Mouse (Mus musculus) cerebellum, adult 11-12 months (tissue): ENCODE results near the gene Fam129b.

ENCODE experiments used
- DNase-seq: peaks from one replicate; pipeline ENCODE4 v3.0.0; 2022

The Fam129b gene

DNA sequence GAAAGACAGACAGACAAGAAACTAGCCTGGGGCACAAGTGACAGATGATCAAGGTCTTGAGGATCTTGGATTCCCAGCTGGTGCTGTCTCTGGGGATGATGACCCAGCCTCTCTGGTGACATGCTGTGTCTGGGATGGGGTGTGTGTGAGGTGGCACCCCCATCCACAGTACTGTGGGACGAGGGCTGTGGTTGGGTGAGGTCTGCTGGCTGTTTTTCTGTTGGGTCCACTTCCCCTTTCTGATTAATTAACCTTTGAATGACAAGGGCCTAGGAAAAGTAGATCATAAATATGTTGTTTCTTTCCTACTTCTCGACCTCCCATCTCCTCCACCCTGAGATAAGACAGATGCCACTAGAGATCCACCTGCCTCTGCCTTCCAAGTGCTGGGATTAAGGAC is 18.2 kb downstream of the Fam129b start:
- DNase-seq = no peak

DNA sequence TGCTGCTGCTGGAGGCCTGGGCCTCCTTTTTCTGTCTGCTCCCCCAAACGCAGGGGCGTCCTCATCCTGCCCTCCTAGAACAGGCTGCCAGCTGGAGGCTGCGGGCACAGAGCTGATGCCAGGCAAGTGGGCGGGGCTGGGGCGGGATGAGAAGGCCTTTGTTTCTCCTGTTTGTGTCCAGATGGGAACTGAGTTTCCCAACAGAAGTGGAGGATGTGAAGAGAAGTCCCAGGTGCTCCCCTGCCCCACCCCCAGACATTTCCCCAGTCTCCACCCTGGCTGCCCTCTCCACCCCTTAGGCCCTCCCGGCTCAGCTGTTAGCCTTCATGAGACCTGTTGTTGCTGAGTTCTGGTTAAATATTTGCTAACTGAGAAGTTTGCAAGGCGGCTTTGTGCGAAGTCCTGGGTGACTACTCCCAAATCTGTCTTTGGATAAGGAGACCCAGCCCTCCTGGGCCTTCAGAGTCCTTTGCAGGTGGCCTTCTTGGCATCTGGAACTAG is 19.7 kb downstream of the Fam129b start:
- DNase-seq = no peak

- DNase-seq = no peak
Measured at GRCm38 (mm10) chr2:32896507-32897147, 20.7 kb downstream of the Fam129b start.

- DNase-seq = no peak
Measured at GRCm38 (mm10) chr2:32898983-32899382, 23.1 kb downstream of the Fam129b start.

DNA sequence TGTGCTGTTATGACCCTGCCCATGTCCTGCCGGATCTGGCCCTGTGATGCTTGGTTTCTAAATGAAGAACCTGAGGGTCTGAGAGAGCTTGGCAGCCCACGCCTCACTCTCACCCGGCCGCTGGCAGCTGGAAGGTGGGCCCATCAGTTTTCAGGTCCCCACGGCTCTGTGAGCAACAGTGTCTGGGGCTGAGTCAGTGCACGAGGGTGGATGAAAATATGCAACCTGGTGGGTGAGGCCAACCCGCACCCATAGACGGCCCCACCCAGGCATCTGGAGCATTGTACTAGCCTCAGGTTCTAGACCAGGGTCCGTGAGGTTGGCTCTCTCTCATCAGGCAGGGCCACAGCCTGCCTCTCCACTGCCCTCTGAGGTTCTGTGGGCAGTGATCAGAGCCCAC is 26.2 kb downstream of the Fam129b start:
- DNase-seq = no peak

DNA sequence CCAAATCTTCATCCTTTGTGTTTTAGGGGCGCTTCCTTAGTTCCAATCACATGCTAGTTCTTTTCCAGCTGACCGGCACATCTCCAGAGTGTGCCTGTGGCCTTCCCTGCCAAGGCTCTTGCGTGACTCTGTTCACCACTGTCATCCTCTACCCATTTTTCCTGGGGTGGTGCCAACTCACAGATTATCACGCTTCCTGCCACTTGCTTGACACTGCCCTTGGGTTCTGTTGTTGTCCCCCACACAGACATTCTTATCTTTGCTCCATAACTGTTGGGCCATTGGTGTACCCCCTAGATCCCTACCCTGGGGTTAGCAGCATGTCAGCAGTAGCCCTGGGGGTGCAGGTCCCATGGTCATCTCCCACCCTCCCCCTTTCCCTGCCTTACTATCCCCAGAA is 27.6 kb downstream of the Fam129b start:
- no peak for DNase-seq

DNA sequence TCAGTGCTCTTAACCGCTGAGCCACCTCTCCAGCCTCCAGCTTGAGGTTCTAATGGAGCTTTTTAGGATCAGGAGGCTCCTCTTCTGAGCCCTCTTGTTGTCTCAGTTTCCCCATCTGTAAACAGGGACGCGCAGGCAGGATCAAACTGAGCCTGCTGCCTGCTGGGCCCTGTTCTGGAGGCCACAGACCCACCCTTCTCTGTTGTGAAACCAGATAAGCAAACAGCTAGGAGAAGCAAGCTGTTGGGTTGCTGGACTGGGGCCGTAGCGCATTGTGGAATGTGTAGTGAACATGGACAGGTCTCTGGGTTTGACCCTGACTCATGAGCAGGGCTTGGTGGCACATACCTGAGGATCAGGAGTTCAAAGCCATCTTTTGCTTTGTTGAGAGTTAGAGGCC is 28.7 kb downstream of the Fam129b start:
- no peak for DNase-seq

- DNase-seq = no peak
Measured at GRCm38 (mm10) chr2:32905297-32905696, 29.4 kb downstream of the Fam129b start.

DNA sequence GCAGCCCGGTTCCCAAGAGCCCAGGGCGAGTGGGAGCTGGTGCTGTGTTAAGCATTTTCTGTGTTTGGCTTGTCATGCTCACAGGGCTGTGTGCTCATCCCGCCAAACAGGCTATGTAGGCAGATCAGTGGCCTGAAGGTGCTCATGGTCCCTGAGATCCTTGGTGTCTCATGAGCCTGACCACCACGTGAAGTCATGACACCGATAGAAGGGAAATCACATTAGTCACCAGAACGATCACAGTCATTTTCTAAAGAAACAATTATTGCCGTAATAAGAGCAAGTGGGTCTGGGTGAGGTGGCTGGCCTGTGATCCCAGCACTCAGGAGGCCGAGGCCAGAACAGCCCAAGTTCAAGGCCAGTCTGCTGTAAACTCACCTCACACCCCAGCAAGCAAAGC is 31.5 kb downstream of the Fam129b start:
- DNase-seq = no peak

GRCm38 (mm10) chr2:32908272-32908671 is 32.4 kb downstream of the Fam129b start:
- no peak for DNase-seq

DNA sequence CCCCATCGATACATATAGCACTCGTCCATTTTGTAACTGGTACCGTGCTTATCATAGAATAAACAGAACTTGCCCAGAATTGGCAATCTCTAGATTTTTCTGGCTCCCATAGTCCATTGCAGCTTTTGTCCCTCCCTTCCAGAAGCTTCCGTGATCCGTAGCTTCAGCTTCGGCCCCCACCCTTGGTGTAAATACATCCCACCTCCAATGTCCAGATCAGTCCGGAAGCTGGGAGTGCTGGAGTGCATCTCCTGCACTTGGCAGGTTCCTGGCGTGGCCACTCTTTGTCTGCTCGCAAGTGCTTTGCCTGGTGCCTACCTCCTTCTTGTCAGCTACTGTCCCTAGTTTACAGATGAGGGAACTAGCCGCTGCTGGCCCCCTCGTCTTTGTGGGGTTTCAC is 32.9 kb downstream of the Fam129b start:
- no peak for DNase-seq

DNA sequence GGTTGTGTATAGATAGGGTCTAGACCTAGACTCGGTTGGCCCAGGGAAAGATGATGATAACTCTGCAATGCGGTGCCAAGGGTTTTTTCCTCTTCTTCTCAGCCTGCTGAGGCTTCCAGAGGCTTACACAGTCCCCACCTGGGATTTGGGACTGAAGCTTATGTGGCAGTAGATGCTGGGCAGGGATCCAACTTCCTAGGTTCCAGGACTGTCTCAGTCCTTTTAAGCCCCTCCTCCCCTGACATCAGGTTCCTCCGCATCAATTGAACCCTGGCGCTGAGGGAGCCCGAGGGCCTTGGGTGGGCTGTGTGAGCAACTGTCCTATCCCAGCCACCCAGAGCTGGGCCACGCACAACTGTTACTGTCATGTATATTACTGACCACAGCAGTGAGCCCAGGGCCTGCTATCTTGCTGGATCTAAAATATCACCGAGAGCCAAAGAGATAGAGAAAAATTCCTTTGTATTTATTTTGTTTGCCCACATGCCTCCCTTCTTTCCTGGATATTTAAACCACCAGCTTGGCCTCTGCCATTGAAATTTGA is 35.8 kb downstream of the Fam129b start:
- DNase-seq = no peak

DNA sequence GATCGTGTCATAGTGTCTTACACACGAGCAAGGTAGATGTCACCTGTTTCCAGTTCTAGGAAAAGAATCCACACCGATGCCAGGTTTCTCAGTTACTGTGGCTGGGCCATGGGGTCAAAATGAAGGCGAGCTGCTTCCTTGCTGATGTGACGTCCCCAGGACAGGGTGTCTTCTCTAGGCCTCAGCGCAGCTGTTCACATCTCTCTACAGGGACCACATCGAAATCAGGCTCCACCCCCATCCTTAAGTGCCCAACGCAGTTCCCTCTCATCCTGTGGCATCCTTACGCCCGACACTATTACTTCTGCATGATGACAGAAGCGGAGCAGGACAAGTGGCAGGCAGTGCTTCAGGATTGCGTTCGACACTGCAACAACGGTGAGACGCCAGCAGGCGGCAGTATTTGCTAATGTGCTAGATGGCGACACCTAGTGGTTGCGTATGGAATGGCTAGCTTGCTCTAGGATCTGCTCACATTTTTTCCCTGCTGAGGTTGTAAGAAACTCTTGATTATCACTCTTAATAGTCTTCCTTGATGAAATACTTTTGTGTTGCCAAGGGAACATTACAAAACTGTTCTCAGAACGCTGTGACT is 36.4 kb downstream of the Fam129b start:
- DNase-seq = peak; percentile 74

GRCm38 (mm10) chr2:32914362-32914761 is 38.4 kb downstream of the Fam129b start:
- DNase-seq = no peak

GRCm38 (mm10) chr2:32914896-32915295 is 39.0 kb downstream of the Fam129b start:
- DNase-seq = no peak

GRCm38 (mm10) chr2:32917526-32917925 is 41.6 kb downstream of the Fam129b start:
- DNase-seq = no peak

DNA sequence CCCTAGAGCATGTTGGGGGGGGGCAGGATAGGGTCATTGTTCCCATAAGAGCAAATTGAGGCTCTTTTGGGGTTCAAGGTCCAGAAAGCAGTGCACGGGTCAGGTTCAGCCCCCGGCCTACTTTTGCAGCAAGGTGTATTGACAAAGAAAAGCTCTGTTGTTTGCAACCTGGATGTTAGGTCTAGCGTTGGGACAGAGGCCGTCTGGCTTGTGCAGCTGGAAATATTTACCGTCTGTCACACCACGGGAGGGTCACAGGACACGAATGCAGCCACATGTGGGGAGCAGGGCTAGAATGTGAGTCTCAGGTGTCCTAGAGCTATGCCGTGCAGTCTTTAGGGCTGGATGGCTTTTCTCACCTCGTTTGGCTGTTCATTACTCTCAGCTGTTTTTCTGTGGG is 42.5 kb downstream of the Fam129b start:
- no peak for DNase-seq

DNA sequence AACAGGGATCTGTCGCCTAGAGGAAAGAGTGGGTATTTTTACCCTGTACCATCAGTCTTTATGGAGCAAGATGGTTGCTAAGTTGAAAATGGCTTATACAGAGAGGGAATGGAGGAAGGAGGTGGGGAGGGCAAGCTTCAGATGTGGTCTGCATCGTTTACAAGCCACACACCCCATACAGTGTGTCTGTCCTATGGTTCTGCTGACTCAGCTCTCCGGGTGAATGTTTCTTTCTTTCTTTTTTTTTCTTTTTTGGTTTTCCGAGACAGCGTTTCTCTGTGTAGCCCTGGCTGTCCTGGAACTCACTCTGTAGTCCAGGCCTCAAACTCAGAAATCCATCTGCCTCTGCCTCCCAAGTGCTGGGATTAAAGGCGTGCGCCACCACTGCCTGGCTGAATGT is 45.3 kb downstream of the Fam129b start:
- no peak for DNase-seq

GRCm38 (mm10) chr2:32921801-32922380 is 46.0 kb downstream of the Fam129b start:
- no peak for DNase-seq

DNA sequence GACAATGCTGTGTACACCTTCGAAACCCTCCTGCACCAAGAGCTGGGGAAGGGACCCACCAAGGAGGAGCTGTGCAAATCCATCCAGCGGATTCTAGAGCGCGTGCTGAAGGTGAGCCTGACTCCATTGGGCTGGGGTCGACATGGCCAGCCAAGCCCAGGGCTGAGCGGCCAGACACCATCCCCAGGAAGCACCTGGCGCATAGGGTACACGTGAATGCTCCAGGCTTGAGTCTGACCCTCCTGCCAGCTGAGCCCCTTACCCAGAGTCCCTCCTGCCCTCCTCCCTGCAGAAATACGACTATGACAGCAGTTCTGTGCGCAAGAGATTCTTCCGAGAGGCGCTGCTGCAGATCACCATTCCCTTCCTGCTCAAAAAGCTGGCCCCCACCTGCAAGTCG is 46.6 kb downstream of the Fam129b start:
- DNase-seq = no peak

DNA sequence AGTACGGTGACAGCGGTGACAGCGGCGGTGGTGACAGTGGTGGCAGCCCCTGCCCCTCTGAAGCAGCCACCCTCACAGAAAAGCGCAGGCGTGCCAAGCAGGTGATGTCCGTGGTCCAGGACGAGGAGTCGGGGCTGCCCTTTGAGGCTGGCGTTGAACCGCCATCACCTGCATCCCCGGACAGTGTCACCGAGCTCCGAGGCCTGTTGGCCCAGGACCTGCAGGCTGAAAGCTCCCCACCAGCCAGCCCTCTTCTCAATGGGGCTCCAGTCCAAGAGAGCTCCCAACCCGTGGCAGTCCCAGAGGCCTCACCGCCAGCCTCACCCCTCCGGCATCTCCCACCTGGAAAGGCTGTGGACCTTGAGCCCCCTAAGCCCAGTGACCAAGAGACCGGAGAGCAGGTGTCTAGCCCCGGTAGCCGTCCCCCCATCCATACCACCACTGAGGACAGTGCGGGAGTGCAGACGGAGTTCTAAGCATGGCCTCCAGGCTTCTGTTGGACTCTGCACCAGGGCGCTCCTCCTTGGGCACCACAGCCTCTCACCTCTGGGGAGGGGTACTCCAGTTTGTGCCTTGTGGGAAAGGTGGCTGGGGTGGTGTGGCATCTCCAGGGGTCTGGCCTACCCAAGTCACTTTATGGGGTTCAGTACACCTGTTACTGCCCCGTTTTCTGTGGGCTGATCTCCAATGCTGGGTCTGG is 47.8 kb downstream of the Fam129b start:
- DNase-seq = no peak

DNA sequence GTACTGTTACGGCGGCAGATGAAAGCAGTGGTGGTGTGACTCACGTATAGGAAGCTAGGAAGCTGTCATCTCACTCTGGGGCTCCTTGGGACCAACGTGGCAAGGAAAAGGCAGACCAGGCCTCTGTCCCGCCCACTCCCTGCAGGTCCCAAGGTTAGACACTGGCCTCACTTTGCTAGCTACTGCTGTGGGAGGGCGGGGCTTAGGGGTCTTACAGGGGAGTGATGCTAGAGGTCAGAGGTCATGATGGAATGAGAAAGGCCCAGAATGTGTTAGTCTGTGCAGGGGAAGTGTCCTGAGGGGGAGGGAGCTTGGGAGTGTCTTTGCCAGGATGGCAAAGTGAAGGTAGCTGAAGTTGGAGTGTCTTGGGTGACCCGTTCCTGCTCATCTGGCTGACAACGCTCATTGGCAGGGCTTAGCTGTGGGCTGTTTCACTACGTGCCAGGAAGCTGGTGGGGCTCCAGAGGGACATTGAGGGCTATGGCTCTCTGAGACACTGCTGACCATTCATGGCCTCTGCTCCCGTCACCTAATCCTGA is 48.5 kb downstream of the Fam129b start:
- no peak for DNase-seq

- DNase-seq = peak; percentile 51
Measured at GRCm38 (mm10) chr2:32926330-32927075, 50.6 kb downstream of the Fam129b start.
